Mouse (Mus musculus): ENCODE data around the gene Naip6.
"Not testable (repeated sequence)": the region's sequence is repeated elsewhere in the genome, so short reads cannot be mapped to it uniquely, and the experiment has no call there.

DNA sequence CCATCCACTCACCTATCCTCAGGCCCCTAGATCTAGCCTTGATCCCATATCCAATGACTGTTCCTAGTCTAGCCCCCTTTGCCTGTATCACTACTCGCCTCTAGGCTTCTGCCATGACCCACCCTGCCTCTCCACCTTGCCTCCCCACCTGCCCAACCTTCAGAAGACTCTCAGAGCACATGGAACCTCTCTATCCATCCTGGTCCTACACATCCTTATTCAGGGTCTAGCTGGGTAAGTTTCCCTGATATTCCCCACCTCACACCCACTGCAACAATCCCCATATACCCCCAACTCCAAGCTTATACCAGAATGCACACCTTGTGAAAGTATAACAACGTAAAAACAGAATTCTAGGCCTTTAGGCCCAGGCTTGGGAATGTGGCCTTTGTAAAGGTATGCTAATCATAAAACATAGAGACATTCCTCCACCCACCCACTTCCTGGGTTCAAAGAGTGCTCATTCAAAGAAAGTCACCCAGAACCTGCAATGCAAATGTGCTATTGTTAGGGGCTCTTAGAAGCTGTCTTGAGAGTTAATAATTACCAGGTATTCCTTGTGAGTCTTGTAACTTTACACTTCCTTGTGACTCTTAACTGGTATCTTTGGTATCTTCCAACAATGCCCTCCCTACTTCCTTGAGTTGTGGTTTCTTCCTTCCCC, 32.2 kb upstream of the Naip6 start:
- not testable (repeated sequence) for TF ChIP-seq CTCF (IDR thresholded peaks at IDR 0.05; ENCODE audit: low read depth, low read length); TAL1 (conservative IDR thresholded peaks at IDR 0.05; ENCODE audit: low read depth, low read length)

Data from G1E (cell line).